Mouse (Mus musculus) left cerebral cortex, adult 18-20 months (tissue): ENCODE measurements around the gene Bnc2. TPM values are rescaled to one million over a fixed set of nuclear protein-coding genes. Genes with fewer than 3 reads are reported as not detected.

ENCODE experiments used
- DNase-seq, 2 experiments: peaks; one replicate each; pipeline ENCODE4 v3.0.0; 2021 to 2022; ENCODE audit warnings: low spot score in 2 of 2, mixed read lengths in 1 of 2
- total RNA-seq, 2 experiments: library from RNA; stranded (reverse); gene quantifications; 2 replicates each; pipeline ENCODE4 v1.2.3; 2021

Bnc2 gene
- total RNA-seq, 2 experiments from 2014 or later: 3.0 to 3.1 TPM

- DNase-seq: no peak
Measured at GRCm38 (mm10) chr4:84433324-84433723, 241.8 kb downstream of the Bnc2 start.

GRCm38 (mm10) chr4:84431677-84432515 lies 243.2 kb downstream of the Bnc2 start:
- DNase-seq: no peak

- no peak for DNase-seq
Measured at GRCm38 (mm10) chr4:84427955-84428354, 247.1 kb downstream of the Bnc2 start.

- no peak for DNase-seq
Measured at GRCm38 (mm10) chr4:84411431-84411830, 263.6 kb downstream of the Bnc2 start.

- no peak for DNase-seq
Measured at GRCm38 (mm10) chr4:84407328-84408028, 267.6 kb downstream of the Bnc2 start.

- no peak for DNase-seq
Measured at GRCm38 (mm10) chr4:84403356-84404145, 271.5 kb downstream of the Bnc2 start.

- peak; percentile 15 to 16 for DNase-seq
Measured at GRCm38 (mm10) chr4:84388991-84389390, 286.1 kb downstream of the Bnc2 start.

GRCm38 (mm10) chr4:84385156-84385555 lies 289.9 kb downstream of the Bnc2 start:
- DNase-seq: no peak

GRCm38 (mm10) chr4:84379289-84379688 lies 295.8 kb downstream of the Bnc2 start:
- no peak for DNase-seq

GRCm38 (mm10) chr4:84377513-84377912 lies 297.6 kb downstream of the Bnc2 start:
- DNase-seq: no peak

- no peak for DNase-seq
Measured at GRCm38 (mm10) chr4:84362337-84362823, 312.7 kb downstream of the Bnc2 start.

GRCm38 (mm10) chr4:84361165-84361564 lies 313.9 kb downstream of the Bnc2 start:
- no peak for DNase-seq

GRCm38 (mm10) chr4:84359996-84360395 lies 315.1 kb downstream of the Bnc2 start:
- DNase-seq: no peak

GRCm38 (mm10) chr4:84358204-84358603 lies 316.9 kb downstream of the Bnc2 start:
- no peak for DNase-seq

GRCm38 (mm10) chr4:84357382-84357781 lies 317.7 kb downstream of the Bnc2 start:
- no peak for DNase-seq

GRCm38 (mm10) chr4:84356468-84357153 lies 318.5 kb downstream of the Bnc2 start:
- DNase-seq: no peak

GRCm38 (mm10) chr4:84352656-84353055 lies 322.4 kb downstream of the Bnc2 start:
- DNase-seq: no peak

- no peak for DNase-seq
Measured at GRCm38 (mm10) chr4:84349536-84349935, 325.5 kb downstream of the Bnc2 start.

- no peak for DNase-seq
Measured at GRCm38 (mm10) chr4:84339172-84339571, 335.9 kb downstream of the Bnc2 start.

- no peak for DNase-seq
Measured at GRCm38 (mm10) chr4:84331995-84332394, 343.1 kb downstream of the Bnc2 start.

GRCm38 (mm10) chr4:84331450-84331849 lies 343.6 kb downstream of the Bnc2 start:
- DNase-seq: no peak
